Mouse (Mus musculus) ES-Bruce4 (cell line): ENCODE measurements around the gene Bcl2l1.

Experiments
- CTCF ChIP-seq: IDR thresholded peaks from one replicate; pipeline ENCODE4 v1.8.1; 2011; ENCODE audit warnings: low read depth, low read length
- POLR2A ChIP-seq: IDR thresholded peaks from one replicate; pipeline ENCODE4 v1.8.1; 2011; ENCODE audit warnings: low read length; ENCODE audit not compliant: insufficient read depth

GRCm38 (mm10) chr2:152780466-152780865 lies 51.1 kb downstream of the Bcl2l1 start:
- TF ChIP-seq CTCF = no peak
- TF ChIP-seq POLR2A = no peak
